Mouse (Mus musculus) gonadal fat pad, adult 2 months (tissue): ENCODE data around the gene Slc31a2. TPM values are rescaled to one million over a fixed set of nuclear protein-coding genes. Genes with fewer than 3 reads are reported as not detected.

Source experiments
- DNase-seq: peaks from one replicate; pipeline ENCODE4 v3.0.0-alpha.2; 2012; ENCODE audit warnings: low read depth
- polyA plus RNA-seq: library from polyadenylated mRNA; depleted of rRNA; stranded (reverse); fragments of >200 nt; gene quantifications from 2 replicates; pipeline ENCODE4 v1.2.3, GENCODE M21; 2012; rRNA removed

The Slc31a2 gene
- polyA plus RNA-seq, 1 experiment: 72.7 TPM

- DNase-seq: no peak
These were observed 55.9 kb downstream of the Slc31a2 start for GRCm38 (mm10) chr4:62318294-62318693.

- no peak for DNase-seq
These were observed 60.3 kb downstream of the Slc31a2 start for GRCm38 (mm10) chr4:62322684-62323083.

GRCm38 (mm10) chr4:62326111-62326510 is 63.7 kb downstream of the Slc31a2 start:
- DNase-seq: peak; percentile 79

GRCm38 (mm10) chr4:62328941-62329660 is 66.7 kb downstream of the Slc31a2 start:
- DNase-seq: no peak

- DNase-seq: no peak
These were observed 69.6 kb downstream of the Slc31a2 start for GRCm38 (mm10) chr4:62331977-62332376.

- DNase-seq: no peak
These were observed 76.2 kb downstream of the Slc31a2 start for GRCm38 (mm10) chr4:62338536-62338935.

- no peak for DNase-seq
These were observed 81.6 kb downstream of the Slc31a2 start for GRCm38 (mm10) chr4:62344000-62344399.

GRCm38 (mm10) chr4:62345827-62346226 is 83.5 kb downstream of the Slc31a2 start:
- no peak for DNase-seq

GRCm38 (mm10) chr4:62347605-62348328 is 85.4 kb downstream of the Slc31a2 start:
- no peak for DNase-seq

Other genes starting within 250 kb of the Slc31a2 start
- gene Mup20, start 208.4 kb upstream of the Slc31a2 start, polyA plus RNA-seq: not detected in 2 replicates
- gene Mup3, start 175.2 kb upstream of the Slc31a2 start, polyA plus RNA-seq: 1.2 TPM in 1 of 2 replicates, not detected in the other
- gene Mup21, start 111.7 kb upstream of the Slc31a2 start, polyA plus RNA-seq: not detected in 2 replicates
- gene Zfp37, start 31.5 kb upstream of the Slc31a2 start, polyA plus RNA-seq: 0.88 and 1.0 TPM in 2 replicates
- gene Fkbp15, start 98.0 kb downstream of the Slc31a2 start, polyA plus RNA-seq: 32.3 and 37.8 TPM in 2 replicates
- gene Slc31a1, start 98.2 kb downstream of the Slc31a2 start, polyA plus RNA-seq: 57.4 and 60.7 TPM in 2 replicates
- gene Cdc26, start 146.1 kb downstream of the Slc31a2 start, polyA plus RNA-seq: 32.1 and 33.6 TPM in 2 replicates
- 13.7 and 14.8 TPM in 2 replicates for gene Prpf4, start 146.2 kb downstream of the Slc31a2 start, polyA plus RNA-seq
- 7.8 and 11.1 TPM in 2 replicates for gene Rnf183, start 172.7 kb downstream of the Slc31a2 start, polyA plus RNA-seq
- 4.3 and 5.7 TPM in 2 replicates for gene Wdr31, start 208.3 kb downstream of the Slc31a2 start, polyA plus RNA-seq
- gene Bspry, start 217.5 kb downstream of the Slc31a2 start, polyA plus RNA-seq: 98.6 and 103 TPM in 2 replicates
- gene Hdhd3, start 240.9 kb downstream of the Slc31a2 start, polyA plus RNA-seq: 28.3 and 35.8 TPM in 2 replicates